Mouse (Mus musculus) intestine, embryonic 14.5 days (tissue): ENCODE data around the gene Mtmr4. TPM values are rescaled to one million over a fixed set of nuclear protein-coding genes. Genes with fewer than 3 reads are reported as not detected.

Source experiments
- ATAC-seq: fragments of 200-750 bp; cut with Nextera tagmentation; replicated peaks from 2 replicates; pipeline ENCODE4 v1.8.0; 2017; ENCODE audit warnings: low read depth, moderate number of reproducible peaks, moderate TSS enrichment, moderate library complexity; ENCODE audit not compliant: low FRiP score, low TSS enrichment
- DNase-seq: peaks from one replicate; pipeline ENCODE4 v3.0.0-alpha.2; 2018; ENCODE audit warnings: low spot score
- H3K27ac ChIP-seq: fragments of 300-500 bp; sonication (generic); 2 replicates; pipeline ENCODE4 v1.5.1; 2014; ENCODE audit warnings: low read depth, mild to moderate bottlenecking, control low read depth
- H3K27me3 ChIP-seq: fragments of 300-500 bp; sonication (generic); replicated peaks from 2 replicates; pipeline ENCODE4 v1.6.1; 2014; ENCODE audit warnings: low read length, control low read depth; ENCODE audit not compliant: control insufficient read depth, insufficient read depth
- H3K36me3 ChIP-seq: fragments of 300-500 bp; sonication (generic); 2 replicates; pipeline ENCODE4 v1.6.1; 2014; ENCODE audit warnings: low read length, control low read depth; ENCODE audit not compliant: control insufficient read depth, insufficient read depth
- H3K4me1 ChIP-seq: fragments of 300-500 bp; sonication (generic); replicated peaks from 2 replicates; pipeline ENCODE4 v1.6.1; 2014; ENCODE audit warnings: low read length, control low read depth, mixed read lengths; ENCODE audit not compliant: control insufficient read depth, insufficient read depth
- H3K4me2 ChIP-seq: fragments of 300-500 bp; sonication (generic); 2 replicates; pipeline ENCODE4 v1.6.1; 2014; ENCODE audit warnings: low read length
- H3K4me3 ChIP-seq: fragments of 300-500 bp; sonication (generic); 2 replicates; pipeline ENCODE4 v1.5.1; 2014; ENCODE audit warnings: low read depth, low read length, control low read depth, mixed read lengths
- H3K9ac ChIP-seq: fragments of 300-500 bp; sonication (generic); 2 replicates; pipeline ENCODE4 v1.6.1; 2014; ENCODE audit warnings: mild to moderate bottlenecking, low read length
- H3K9me3 ChIP-seq: fragments of 300-500 bp; sonication (generic); 2 replicates; pipeline ENCODE4 v1.6.1; 2016; ENCODE audit warnings: low read length, control low read depth; ENCODE audit not compliant: control insufficient read depth
- WGBS: fragments of 180-500 bp; shearing (Covaris S2); extraction: QIAGEN DNeasy Blood & Tissue Kit; methylation state at CpG from one replicate; pipeline ENCODE4 v1.1.7; 2014; 5-methylcytosine and 5-hydroxymethylcytosine counted together
- polyA plus RNA-seq: library from polyadenylated mRNA; unstranded; fragments of >200 nt; fragmentation: Nextera tagmentation; extraction: Ambion mirVana; gene quantifications from 2 replicates; pipeline ENCODE4 v1.2.1, GENCODE M21; 2014

The Mtmr4 gene
- 35.3 and 36.2 TPM in 2 replicates for polyA plus RNA-seq

DNA sequence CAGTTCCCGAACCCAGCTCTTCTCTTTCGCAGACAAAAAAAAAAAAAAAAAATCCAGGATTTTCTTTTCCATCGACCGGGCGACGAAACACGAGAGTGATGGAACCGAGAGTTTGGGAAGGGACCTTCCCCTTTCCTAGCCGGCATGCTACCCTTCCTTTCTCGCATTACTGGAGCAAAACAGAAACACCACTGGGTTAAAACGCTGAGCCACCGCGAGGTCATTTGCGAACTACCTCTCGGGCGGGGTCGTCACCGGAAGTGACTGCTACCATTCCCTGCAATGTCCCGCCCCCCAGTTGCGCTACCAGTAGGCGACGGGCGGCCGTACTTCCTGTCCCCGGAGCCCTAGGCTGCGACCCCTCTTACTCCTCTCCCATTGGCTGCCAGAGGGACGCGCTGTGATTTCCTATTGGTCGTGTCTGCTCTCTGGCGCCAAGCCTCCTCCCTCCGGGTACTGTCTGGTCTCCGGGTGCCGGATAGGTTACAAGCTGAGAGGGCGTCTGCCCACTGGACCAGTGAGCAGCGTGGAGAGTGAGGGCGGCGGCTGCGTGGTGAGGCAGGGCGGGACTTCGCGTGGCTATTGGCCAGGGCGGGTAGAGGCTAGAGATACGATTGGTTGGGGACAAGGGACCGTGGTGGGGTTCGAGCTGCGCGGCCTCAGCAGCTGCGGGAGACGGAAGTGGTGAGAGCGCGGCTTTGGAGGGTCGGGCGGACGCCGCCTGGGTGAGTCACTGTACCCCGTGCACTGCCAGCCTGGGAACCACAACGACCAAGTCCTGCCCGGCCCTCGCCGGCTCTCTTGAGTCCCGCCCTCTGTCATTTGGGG, at the start of gene Mtmr4:
TSS of gene Mtmr4 (plus strand) at position 637 of the 828 bp plus-strand sequence.
- ATAC-seq (peak; percentile 99), DNase-seq (peak; percentile 96)
- H3K9me3 ChIP-seq = no peaks in the 10 kb centered on the region
- peak within 1 kb of the TSS; percentile 84 for H3K4me3 ChIP-seq
- H3K27me3 ChIP-seq = no peaks in the 10 kb centered on the region
- H3K9ac ChIP-seq = peak within 1 kb of the TSS; percentile 85
- under 1% methylated on average over 61 of the region's 61 CpGs for WGBS
- H3K4me2 ChIP-seq = peak within 1 kb of the TSS; percentile 82
- peak within 1 kb of the TSS; percentile 94 for H3K27ac ChIP-seq
- H3K36me3 ChIP-seq = peaks cover 17% of the 10 kb centered on the region; the same call in 1 of the 2 replicates
- peaks cover 46% of the 10 kb centered on the region for H3K4me1 ChIP-seq

DNA sequence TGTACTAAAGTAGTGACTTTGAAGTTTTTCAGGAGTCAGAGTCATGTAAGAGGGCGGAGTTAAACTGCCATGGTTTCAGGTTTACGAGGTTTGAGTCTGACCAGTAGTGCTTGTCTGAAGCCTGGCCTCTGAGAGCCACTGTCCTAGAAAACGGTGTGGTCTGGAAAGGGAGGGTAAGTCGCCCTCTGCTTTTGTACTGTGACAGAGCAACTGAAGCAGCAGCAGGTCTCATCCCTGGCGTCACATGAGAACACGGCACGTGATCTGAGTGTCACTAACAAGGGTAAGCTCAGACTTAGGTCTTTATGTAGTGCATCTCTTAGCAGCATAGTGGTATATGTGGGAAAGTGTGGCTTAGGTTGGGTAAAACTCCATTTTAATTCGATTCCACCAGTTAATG, 49.7 kb upstream of the Mtmr4 start:
- Histone ChIP-seq H3K9me3 (no peaks in the 10 kb centered on the region), H3K27me3 (no peaks in the 10 kb centered on the region), H3K9ac (no peak overlapping the region), H3K27ac (no peak overlapping the region), H3K4me3 (no peak overlapping the region), H3K4me2 (no peak overlapping the region), H3K36me3 (no peaks in the 10 kb centered on the region), H3K4me1 (no peaks in the 10 kb centered on the region; the same call in 1 of the 2 replicates)
- no peak for DNase-seq
- WGBS = 31% methylated on average over 8 of the region's 8 CpGs
- ATAC-seq = no peak

DNA sequence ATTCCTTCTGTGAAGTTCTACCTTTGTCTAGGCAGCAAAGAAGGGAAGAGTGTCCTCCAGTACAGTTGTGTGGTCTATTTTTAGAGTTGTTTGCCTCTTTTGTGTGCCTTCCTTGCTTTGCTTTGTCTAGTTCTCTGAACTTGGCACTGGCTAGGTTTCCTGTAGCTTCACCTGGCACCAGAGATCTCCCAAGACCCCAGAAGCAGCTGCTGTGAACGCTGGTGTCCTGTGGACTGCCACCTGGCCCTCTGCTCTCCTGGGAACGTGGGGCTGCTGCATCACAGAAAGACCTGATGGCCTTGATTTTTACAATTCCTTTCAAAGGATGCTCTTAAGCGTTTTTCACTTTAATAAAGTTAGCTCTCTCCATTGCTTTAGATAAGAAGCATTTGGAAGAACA, 49.1 kb upstream of the Mtmr4 start:
- no peak overlapping the region for H3K4me2 ChIP-seq
- WGBS = 64% methylated on average over 3 of the region's 3 CpGs
- H3K4me3 ChIP-seq = no peak overlapping the region
- no peaks in the 10 kb centered on the region; the same call in 1 of the 2 replicates for H3K4me1 ChIP-seq
- H3K36me3 ChIP-seq = no peaks in the 10 kb centered on the region
- DNase-seq = no peak
- no peaks in the 10 kb centered on the region for H3K9me3 ChIP-seq
- H3K27me3 ChIP-seq = no peaks in the 10 kb centered on the region
- ATAC-seq = no peak
- no peak overlapping the region for H3K9ac ChIP-seq
- no peak overlapping the region for H3K27ac ChIP-seq

DNA sequence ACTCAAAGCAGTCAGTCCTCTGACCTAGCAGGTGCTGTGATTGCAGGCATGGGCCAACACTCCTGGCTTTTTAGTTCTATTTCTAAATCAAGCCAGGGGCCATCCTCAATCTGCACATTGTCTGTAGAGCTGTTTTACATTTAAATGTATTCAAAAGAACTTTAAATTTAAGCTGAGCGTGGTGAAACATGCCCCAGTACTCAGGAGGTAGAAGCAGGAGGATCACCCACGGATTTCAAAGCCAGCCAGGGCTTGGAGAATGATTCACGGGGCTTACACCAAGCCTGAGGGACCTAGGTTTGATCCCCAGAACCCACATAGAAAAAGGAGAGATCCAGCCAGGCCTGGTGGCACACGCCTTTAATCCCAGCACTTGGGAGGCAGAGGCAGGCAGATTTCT, 38.6 kb upstream of the Mtmr4 start:
- 77% methylated on average over 4 of the region's 4 CpGs for WGBS

DNA sequence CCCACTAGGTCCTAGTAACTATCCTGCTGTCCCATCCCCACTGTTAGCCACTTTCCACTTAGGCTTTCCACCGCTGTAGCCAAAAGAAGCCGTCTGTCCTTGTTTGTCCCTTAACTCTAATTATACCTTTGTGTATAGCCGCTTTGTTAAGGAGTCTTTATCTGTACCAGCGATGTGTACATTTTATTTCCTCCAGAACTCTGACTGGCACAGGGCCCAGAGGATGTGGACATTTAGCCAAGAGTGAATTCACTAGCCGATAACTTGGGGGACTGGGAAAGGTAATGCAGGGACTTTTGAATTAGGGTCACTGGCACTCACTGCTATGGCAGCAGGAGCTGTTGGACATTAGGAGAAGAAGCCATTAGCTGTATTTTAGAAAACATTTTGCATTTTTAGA, 37.6 kb upstream of the Mtmr4 start:
- Histone ChIP-seq H3K9ac (no peak overlapping the region), H3K27me3 (no peaks in the 10 kb centered on the region), H3K4me1 (peaks cover 18% of the 10 kb centered on the region), H3K9me3 (no peaks in the 10 kb centered on the region), H3K27ac (peak overlapping the region; percentile 29; the same call in 1 of the 2 replicates), H3K36me3 (no peaks in the 10 kb centered on the region), H3K4me2 (no peak overlapping the region), H3K4me3 (no peak overlapping the region)
- WGBS = 37% methylated on average over 5 of the region's 5 CpGs
- ATAC-seq = no peak
- DNase-seq = no peak

More for the DNA sequence above, 38.6 kb upstream of the Mtmr4 start:
- H3K4me2 ChIP-seq = no peak overlapping the region
- H3K4me3 ChIP-seq = no peak overlapping the region
- DNase-seq (no peak), ATAC-seq (no peak)
- no peaks in the 10 kb centered on the region for H3K9me3 ChIP-seq
- H3K9ac ChIP-seq = no peak overlapping the region
- H3K36me3 ChIP-seq = no peaks in the 10 kb centered on the region
- H3K27ac ChIP-seq = no peak overlapping the region
- peaks cover 18% of the 10 kb centered on the region for H3K4me1 ChIP-seq
- no peaks in the 10 kb centered on the region for H3K27me3 ChIP-seq

DNA sequence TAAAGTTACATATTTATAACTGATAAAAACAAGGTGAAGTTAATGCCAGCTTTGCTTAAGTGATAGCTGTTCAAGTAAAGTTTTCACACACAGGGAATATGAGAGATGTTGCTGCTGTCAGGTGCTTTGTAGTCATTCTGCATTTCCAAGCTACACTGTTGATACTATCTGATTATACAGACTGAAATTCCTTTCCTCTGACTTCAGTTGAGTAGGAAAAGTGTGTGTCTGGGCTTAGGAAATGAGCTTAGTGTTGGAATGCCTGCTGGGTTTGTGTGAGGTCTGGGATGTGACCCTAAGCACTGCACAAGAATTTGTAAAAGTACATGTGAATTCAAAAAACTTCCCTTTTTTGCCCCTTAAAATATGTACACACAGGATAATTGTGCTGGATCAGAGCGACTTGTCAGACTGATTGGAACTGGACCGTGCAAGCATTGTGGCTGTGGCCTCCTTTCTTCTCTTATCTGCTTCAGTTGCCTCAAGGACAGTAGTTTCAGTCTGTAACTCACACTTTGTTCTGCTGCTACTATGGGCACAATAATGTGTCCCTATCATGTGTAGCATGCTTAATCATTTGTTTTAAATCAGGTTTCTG, 36.8 kb upstream of the Mtmr4 start:
- H3K36me3 ChIP-seq = no peaks in the 10 kb centered on the region
- ATAC-seq = no peak
- H3K9ac ChIP-seq = no peak overlapping the region
- no peaks in the 10 kb centered on the region for H3K9me3 ChIP-seq
- no peak overlapping the region for H3K4me3 ChIP-seq
- no peak for DNase-seq
- peaks cover 18% of the 10 kb centered on the region for H3K4me1 ChIP-seq
- no peaks in the 10 kb centered on the region for H3K27me3 ChIP-seq
- WGBS = 11% methylated on average over 2 of the region's 2 CpGs
- peak overlapping the region; percentile 65; the same call in 1 of the 2 replicates for H3K27ac ChIP-seq
- no peak overlapping the region for H3K4me2 ChIP-seq

DNA sequence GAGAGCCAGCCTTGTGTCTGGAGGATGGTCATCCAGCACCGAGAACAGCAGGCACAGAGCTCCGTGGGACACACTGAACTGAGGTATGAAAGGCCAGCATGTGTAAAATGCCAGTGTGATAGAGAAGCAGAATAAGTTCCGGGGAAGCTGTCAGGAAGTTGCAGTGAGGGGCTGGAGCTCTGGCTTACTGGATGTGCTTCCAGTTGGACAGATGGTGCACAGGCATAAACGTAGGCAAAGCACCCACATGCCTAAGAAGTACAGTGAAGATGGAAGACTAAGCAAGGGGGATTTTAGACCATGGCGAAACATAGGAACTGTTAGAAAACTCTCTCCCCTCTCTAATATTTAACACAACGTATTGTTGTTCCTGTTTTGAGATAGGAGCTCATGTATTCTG, 30.8 kb upstream of the Mtmr4 start:
- DNase-seq = no peak
- no peaks in the 10 kb centered on the region for H3K27me3 ChIP-seq
- no peaks in the 10 kb centered on the region for H3K9me3 ChIP-seq
- no peak overlapping the region for H3K9ac ChIP-seq
- H3K4me3 ChIP-seq = no peak overlapping the region
- H3K27ac ChIP-seq = no peak overlapping the region
- no peak for ATAC-seq
- no peaks in the 10 kb centered on the region for H3K4me1 ChIP-seq
- no peaks in the 10 kb centered on the region for H3K36me3 ChIP-seq
- WGBS = 64% methylated on average over 6 of the region's 6 CpGs
- H3K4me2 ChIP-seq = no peak overlapping the region

DNA sequence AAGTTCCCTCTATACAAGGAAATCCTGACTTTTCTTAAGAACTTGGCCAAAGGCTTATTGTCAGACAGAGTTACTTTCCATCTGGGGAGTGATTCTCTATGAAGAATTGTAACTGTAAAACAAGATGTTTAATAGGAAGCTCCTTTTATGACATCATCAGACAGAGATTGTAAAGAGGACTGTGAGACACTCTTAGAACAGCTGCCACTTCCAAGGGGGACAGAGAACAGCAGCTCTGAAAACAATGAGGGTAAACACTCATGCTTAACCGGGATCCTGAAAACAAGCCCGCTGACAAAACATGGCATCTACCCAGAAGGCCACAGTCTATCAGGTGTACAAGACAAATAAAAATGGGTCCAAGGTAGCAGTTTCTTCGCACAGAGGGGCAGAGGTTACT, 25.5 kb upstream of the Mtmr4 start, which contains the start of gene Gm11492:
TSS of gene Gm11492 (plus strand) at position 153 of the 400 bp plus-strand sequence.
- H3K4me2 ChIP-seq = no peak within 1 kb of the TSS
- no peak within 1 kb of the TSS for H3K9ac ChIP-seq
- no peaks in the 10 kb centered on the region for H3K9me3 ChIP-seq
- no peaks in the 10 kb centered on the region for H3K27me3 ChIP-seq
- no peaks in the 10 kb centered on the region for H3K4me1 ChIP-seq
- 72% methylated on average over 3 of the region's 3 CpGs for WGBS
- H3K4me3 ChIP-seq = no peak within 1 kb of the TSS
- DNase-seq (no peak), ATAC-seq (no peak)
- no peak within 1 kb of the TSS for H3K27ac ChIP-seq
- no peaks in the 10 kb centered on the region for H3K36me3 ChIP-seq
